Mouse (Mus musculus) megakaryocyte-erythroid progenitor cell, adult 5-6 weeks (primary cell): ENCODE measurements around the gene Ttll6. TPM values are rescaled to one million over a fixed set of nuclear protein-coding genes. Genes with fewer than 3 reads are reported as not detected.

Experiments
- ATAC-seq: replicated peaks from 2 replicates; pipeline ENCODE4 v1.8.0; 2016; ENCODE audit warnings: mild to moderate bottlenecking, inconsistent platforms; ENCODE audit not compliant: severe bottlenecking, poor library complexity, low FRiP score, low TSS enrichment
- total RNA-seq, 2 experiments: library from RNA; stranded (forward) in 1 of 2; stranded (reverse) in 1 of 2; fragments of 200-1000, 215-1000 nt in 1 of 2; fragments of >200 nt in 1 of 2; fragmentation: Nextera tagmentation in 1 of 2; gene quantifications; 2 replicates each; pipeline ENCODE4 v1.2.3; 2014 to 2017

The Ttll6 gene
- total RNA-seq, 2 experiments from 2014 or later = not detected

- no peak for ATAC-seq
Measured at GRCm38 (mm10) chr11:96189810-96190522, 56.4 kb downstream of the Ttll6 start.

GRCm38 (mm10) chr11:96191132-96191531, 57.5 kb downstream of the Ttll6 start:
- no peak for ATAC-seq

- no peak for ATAC-seq
Measured at GRCm38 (mm10) chr11:96193521-96194400, 60.2 kb downstream of the Ttll6 start, which contains the start of gene Hoxb13. TSS of gene Hoxb13 (plus strand) at chr11:96194316.

- no peak for ATAC-seq
Measured at GRCm38 (mm10) chr11:96194401-96194710, 60.8 kb downstream of the Ttll6 start.

GRCm38 (mm10) chr11:96194961-96195640, 61.5 kb downstream of the Ttll6 start:
- ATAC-seq = no peak

- ATAC-seq = no peak
Measured at GRCm38 (mm10) chr11:96195769-96196280, 62.2 kb downstream of the Ttll6 start.

- no peak for ATAC-seq
Measured at GRCm38 (mm10) chr11:96198642-96199041, 65.1 kb downstream of the Ttll6 start.

- no peak for ATAC-seq
Measured at GRCm38 (mm10) chr11:96199181-96200086, 65.8 kb downstream of the Ttll6 start.

GRCm38 (mm10) chr11:96200183-96200655, 66.6 kb downstream of the Ttll6 start:
- ATAC-seq = no peak

- no peak for ATAC-seq
Measured at GRCm38 (mm10) chr11:96201741-96202140, 68.2 kb downstream of the Ttll6 start.

GRCm38 (mm10) chr11:96202401-96203081, 69.0 kb downstream of the Ttll6 start:
- ATAC-seq = no peak

- no peak for ATAC-seq
Measured at GRCm38 (mm10) chr11:96203182-96203788, 69.7 kb downstream of the Ttll6 start.

- no peak for ATAC-seq
Measured at GRCm38 (mm10) chr11:96203789-96204186, 70.2 kb downstream of the Ttll6 start.

- no peak for ATAC-seq
Measured at GRCm38 (mm10) chr11:96204351-96204750, 70.8 kb downstream of the Ttll6 start.

- no peak for ATAC-seq
Measured at GRCm38 (mm10) chr11:96205426-96206131, 72.0 kb downstream of the Ttll6 start.
